Mouse (Mus musculus) CH12.LX (cell line): ENCODE results near the gene Pkib.

Experiments used
- CTCF ChIP-seq, 2 experiments: IDR thresholded peaks in 1 of 2; conservative IDR thresholded peaks in 1 of 2; 2 replicates each; pipeline ENCODE4 v1.5.1; 2011 to 2012; ENCODE audit warnings: low read depth in 2 of 2, low read length in 2 of 2, improper control_type of control experiment in 1 of 2, inconsistent platforms in 1 of 2, mild to moderate bottlenecking in 1 of 2, moderate library complexity in 1 of 2
- MAFK ChIP-seq: IDR thresholded peaks from 2 replicates; pipeline ENCODE4 v1.6.1; 2011; ENCODE audit warnings: low read length, improper control_type of control experiment; ENCODE audit not compliant: insufficient replicate concordance
- MEF2A ChIP-seq: IDR thresholded peaks from 2 replicates; pipeline ENCODE4 v1.6.1; 2014; ENCODE audit warnings: low read depth, mild to moderate bottlenecking, inconsistent platforms, low read length, improper control_type of control experiment, borderline replicate concordance
- MXI1 ChIP-seq: IDR thresholded peaks from 2 replicates; pipeline ENCODE4 v1.6.1; 2011; ENCODE audit warnings: mild to moderate bottlenecking, low read depth, low read length, improper control_type of control experiment
- MYC ChIP-seq: IDR thresholded peaks from 2 replicates; pipeline ENCODE4 v1.6.1; 2011; ENCODE audit warnings: low read depth, mild to moderate bottlenecking, improper control_type of control experiment, low read length
- POLR2A ChIP-seq: IDR thresholded peaks from 2 replicates; pipeline ENCODE4 v1.6.1; 2011; ENCODE audit warnings: low read depth, mild to moderate bottlenecking, improper control_type of control experiment, low read length
- SIN3A ChIP-seq: IDR thresholded peaks from 2 replicates; pipeline ENCODE4 v1.6.1; 2012; ENCODE audit warnings: low read length, improper control_type of control experiment, inconsistent platforms
- TCF12 ChIP-seq: IDR thresholded peaks from 2 replicates; pipeline ENCODE4 v1.6.1; 2014; ENCODE audit warnings: low read depth, mild to moderate bottlenecking, inconsistent platforms, low read length, improper control_type of control experiment
- UBTF ChIP-seq: IDR thresholded peaks from 2 replicates; pipeline ENCODE4 v1.6.1; 2012; ENCODE audit warnings: low read depth, mild to moderate bottlenecking, inconsistent platforms, low read length, improper control_type of control experiment, moderate library complexity
- ZC3H11A ChIP-seq: IDR thresholded peaks from 2 replicates; pipeline ENCODE4 v1.6.1; 2012; ENCODE audit warnings: low read depth, mild to moderate bottlenecking, inconsistent platforms, low read length, improper control_type of control experiment
- ZKSCAN1 ChIP-seq: IDR thresholded peaks from 2 replicates; pipeline ENCODE4 v1.6.1; 2012; ENCODE audit warnings: low read depth, inconsistent platforms, low read length, improper control_type of control experiment, borderline replicate concordance
- ZMIZ1 ChIP-seq: IDR thresholded peaks from 2 replicates; pipeline ENCODE4 v1.6.1; 2012; ENCODE audit warnings: low read depth, mild to moderate bottlenecking, inconsistent platforms, low read length, improper control_type of control experiment
- ZNF384 ChIP-seq: IDR thresholded peaks from 2 replicates; pipeline ENCODE4 v1.6.1; 2012; ENCODE audit warnings: low read depth, low read length, improper control_type of control experiment, inconsistent platforms

- TF ChIP-seq ZMIZ1 (no peak), POLR2A (no peak), MXI1 (no peak), SIN3A (no peak), ZNF384 (no peak), CTCF (conservative IDR thresholded peaks at IDR 0.05 in 1 of 2, IDR thresholded peaks at IDR 0.05 in 1 of 2; ENCODE audit: low read depth in 2 of 2, low read length in 2 of 2) (no peak), MAFK (no peak), ZKSCAN1 (no peak), ZC3H11A (no peak), MEF2A (no peak), MYC (no peak), UBTF (no peak), TCF12 (no peak)
These were observed 115.3 kb downstream of the Pkib start for GRCm38 (mm10) chr10:57747127-57747526.
